Mouse (Mus musculus) thymus, postnatal 10 days (tissue): ENCODE data around the gene Rassf1.

Experiments used
- DNase-seq, 2 experiments: peaks; one replicate each; pipeline ENCODE4 v3.0.0; 2021; ENCODE audit warnings: low spot score in 2 of 2

Gene Rassf1

GRCm38 (mm10) chr9:107540420-107540819, 10.9 kb upstream of the Rassf1 start:
- DNase-seq, result no peak

- DNase-seq, result no peak
Measured at GRCm38 (mm10) chr9:107541005-107541404, 10.3 kb upstream of the Rassf1 start.

DNA sequence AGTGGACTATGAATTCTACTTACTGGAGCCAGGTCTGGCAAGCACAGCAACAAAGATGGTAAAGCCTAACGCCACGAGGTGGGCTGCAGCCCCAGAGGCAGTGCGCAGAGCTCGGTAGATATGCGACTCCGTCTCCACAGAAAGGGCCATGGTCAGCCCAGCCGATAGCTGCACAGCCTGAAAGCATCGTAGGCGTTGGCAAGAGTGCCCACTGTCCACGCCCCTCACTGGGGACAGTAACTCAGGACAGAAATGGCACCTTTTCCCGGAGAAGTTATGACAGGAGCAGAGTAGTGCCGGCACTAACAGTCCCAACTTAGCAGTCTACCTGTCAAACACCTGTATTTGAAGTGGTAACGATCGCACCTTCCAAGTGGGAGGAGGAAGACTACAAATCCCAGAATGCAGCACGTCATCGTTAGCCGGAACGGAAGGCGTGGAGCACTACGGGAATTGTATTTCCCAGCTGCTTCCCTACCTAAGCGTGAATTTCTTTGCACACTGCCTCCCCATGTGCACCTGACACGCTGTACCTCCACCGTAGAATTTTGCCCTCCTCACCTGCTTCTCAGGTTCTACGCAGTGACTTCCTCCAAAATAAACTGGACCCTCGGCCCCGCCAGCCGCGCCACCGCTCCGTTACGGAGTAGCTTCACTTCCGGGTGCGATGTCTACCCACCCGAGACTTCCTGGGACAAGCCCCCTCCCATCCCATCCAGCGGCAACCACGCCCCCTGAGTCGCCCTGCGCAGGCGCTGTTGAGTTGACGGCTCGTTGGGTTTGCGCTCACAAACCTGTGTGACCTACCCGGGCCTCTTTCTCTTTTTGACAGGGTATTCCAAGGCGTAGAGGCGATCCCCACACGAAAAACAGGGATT, 9.6 kb upstream of the Rassf1 start, which contains the start of the genes Cyb561d2 and Nprl2:
TSS of gene Cyb561d2 (minus strand) at position 720 of the 878 bp plus-strand sequence.
TSS of gene Nprl2 (plus strand) at position 753 of the 878 bp plus-strand sequence.
- peak; percentile 96 for DNase-seq

DNA sequence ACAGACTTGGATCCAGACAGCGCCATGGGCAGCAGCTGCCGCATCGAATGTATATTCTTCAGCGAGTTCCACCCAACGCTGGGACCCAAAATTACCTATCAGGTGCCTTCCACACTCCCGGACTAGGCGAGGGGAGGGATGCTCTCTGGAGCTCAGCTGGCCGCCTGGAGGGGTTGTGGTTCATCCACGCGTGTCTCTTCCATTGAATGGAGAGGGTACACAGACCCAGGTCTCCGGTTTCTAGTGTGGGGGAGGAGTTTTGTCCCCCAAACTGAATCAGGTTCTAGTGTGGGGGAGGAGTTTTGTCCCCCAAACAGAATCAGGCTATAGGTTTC, 9.0 kb upstream of the Rassf1 start:
- DNase-seq, result no peak

DNA sequence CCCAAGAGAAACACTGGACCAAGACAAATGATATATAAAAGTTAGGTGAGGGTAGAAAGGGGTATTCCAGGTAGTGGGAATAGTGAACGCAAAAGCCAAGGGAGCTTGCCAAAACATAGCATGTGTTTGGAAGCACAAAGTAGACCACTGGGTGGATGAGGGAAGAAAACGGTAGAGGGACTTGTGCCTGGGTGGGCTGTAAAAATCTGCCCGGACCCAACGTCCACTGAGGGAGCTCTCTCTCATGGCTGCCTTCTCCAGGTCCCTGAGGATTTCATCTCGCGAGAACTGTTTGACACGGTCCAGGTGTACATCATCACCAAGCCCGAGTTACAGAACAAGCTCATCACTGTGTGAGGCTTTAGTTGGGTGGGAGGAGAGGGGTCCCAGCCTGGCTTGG, 8.6 kb upstream of the Rassf1 start:
- DNase-seq, result no peak

DNA sequence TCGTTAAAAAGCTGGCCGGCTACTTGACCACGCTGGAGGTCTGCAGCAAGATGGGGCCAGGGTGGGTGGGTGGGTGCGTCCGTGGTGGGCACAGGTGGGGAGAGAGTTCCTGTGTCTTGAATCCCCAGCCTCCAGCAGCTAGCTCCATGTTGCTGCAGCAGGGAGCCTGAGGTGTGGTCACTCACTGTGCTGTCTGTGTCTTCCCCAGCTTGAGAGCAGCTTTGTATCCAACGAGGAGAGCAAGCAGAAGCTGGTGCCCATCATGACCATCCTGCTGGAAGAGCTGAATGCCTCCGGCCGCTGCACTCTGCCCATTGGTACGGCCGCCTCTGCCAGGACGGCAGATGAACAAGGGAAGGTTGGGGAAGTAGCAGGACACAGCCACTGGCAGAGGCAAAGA, 8.1 kb upstream of the Rassf1 start:
- DNase-seq, result no peak

- DNase-seq, result no peak
Measured at GRCm38 (mm10) chr9:107544196-107544700, 7.1 kb upstream of the Rassf1 start.

GRCm38 (mm10) chr9:107544729-107545128, 6.6 kb upstream of the Rassf1 start:
- DNase-seq, result no peak

GRCm38 (mm10) chr9:107545199-107545598, 6.2 kb upstream of the Rassf1 start:
- DNase-seq, result no peak

DNA sequence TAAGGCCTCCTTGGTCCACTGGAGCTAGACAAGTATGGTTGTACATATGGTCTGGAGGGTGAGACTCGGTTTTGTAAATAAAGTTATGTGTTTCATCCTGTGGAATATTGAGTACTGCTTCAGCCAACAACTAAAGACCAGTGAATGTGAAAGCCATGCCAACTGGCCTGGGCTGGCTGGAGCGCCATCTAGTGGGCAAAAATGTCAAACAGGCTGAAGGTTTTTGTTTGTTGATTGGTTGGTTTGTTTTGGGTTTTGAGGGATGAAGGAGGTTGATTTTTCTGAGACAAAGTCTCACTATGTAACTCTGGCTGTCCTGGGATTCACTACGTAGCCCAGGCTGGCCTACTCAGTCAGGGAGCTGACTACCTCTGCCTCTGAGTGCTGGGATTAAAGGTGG, 5.8 kb upstream of the Rassf1 start:
- peak in 1 of 2 experiments; percentile 81 for DNase-seq

- DNase-seq, result peak; percentile 92 to 93
Measured at GRCm38 (mm10) chr9:107547026-107547425, 4.3 kb upstream of the Rassf1 start, which contains the start of gene Zmynd10. Gene Zmynd10, plus strand, starts transcription at chr9:107547298.

DNA sequence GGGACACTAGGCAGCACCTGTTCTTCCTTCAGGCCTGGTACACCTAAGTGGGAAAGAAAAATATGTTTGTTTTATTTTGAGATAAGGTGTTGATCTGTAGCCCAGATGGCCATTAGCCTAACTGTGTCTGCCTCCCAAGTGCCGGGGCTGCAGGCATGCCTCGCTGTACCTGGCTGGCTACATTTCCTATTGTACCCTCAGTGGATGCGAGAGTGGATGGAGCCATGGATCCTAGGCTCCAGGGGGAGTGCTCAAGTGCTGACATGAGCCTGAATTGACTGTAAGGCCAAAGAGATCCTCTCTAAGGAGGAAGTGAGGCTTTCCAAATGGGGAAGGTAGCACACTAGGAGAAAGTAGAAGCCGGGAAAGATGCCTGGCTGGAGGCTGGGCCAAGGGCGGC, 3.4 kb upstream of the Rassf1 start:
- DNase-seq, result no peak

- DNase-seq, result no peak
Measured at GRCm38 (mm10) chr9:107548820-107549219, 2.5 kb upstream of the Rassf1 start.

DNA sequence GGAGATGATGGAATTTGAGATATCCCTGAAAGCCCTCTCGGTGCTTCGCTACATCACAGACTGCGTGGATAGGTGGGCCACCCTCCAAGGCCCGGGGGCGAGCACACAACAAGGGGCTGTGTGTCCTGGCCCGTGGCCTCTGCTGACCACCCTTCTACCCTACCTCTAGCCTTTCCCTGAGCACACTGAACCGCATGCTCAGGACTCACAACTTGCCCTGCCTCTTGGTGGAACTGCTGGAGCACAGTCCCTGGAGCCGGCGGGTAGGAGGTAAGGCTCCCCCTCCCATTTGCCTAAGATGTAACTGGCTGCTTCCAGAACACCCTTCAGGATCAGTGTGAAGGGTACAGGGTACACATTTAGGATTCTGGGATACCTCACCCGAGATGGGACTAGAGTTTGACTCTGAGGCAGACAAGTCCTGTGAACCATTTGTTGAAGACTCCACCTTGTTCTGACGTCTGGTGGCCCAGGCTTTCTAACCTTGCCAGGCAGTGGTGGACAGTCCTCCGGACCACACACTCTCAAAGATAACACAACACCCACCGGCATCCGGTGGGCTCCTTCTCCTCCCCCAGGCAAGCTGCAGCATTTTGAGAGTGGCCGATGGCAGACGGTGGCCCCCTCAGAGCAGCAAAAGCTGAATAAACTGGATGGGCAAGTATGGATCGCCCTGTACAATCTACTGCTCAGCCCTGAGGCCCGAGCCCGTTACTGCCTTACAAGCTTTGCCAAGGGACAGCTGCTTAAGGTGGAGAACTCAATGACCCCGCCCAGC, 1.9 kb upstream of the Rassf1 start:
- DNase-seq, result no peak

- no peak for DNase-seq
Measured at GRCm38 (mm10) chr9:107550491-107551116, 751 bp upstream of the Rassf1 start.

GRCm38 (mm10) chr9:107551890-107552355, 568 bp downstream of the Rassf1 start:
- DNase-seq, result no peak

DNA sequence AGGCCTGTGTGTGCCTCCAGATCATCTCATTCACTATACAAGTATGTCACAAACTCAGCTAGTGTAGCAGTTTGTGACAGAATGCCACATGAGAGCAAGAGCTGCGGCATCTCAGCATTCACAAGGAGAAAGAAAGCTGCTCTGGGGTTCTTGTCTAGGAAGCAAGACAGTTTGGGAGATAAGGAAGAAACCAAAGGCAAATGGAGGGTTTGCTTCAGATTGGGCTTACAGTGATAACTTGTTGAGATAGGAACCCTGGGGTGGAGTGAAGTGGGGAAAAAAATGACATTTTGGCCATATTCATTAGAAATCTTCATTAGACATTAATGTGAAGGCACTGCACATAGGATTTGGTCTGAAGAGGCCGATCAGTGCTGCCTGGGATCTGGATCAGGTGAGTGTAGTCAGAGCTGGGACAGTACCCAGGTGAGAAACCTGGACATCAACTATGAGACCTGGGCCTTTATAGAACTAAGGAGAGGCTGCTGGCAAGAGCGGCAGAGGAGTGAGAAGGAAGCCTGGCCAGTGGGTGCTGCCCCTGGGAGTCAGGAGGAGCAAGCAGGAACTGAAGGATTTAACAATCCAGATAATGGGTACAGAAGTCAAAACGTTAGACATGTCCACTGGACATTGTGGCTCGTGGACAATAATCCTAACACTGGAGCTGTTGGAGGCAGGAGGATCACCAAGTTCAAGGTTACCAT, 1.5 kb downstream of the Rassf1 start:
- no peak for DNase-seq

GRCm38 (mm10) chr9:107553541-107554318, 2.4 kb downstream of the Rassf1 start:
- peak; percentile 54 to 67 for DNase-seq

GRCm38 (mm10) chr9:107554319-107554825, 3.0 kb downstream of the Rassf1 start:
- peak; percentile 94 to 96 for DNase-seq

DNA sequence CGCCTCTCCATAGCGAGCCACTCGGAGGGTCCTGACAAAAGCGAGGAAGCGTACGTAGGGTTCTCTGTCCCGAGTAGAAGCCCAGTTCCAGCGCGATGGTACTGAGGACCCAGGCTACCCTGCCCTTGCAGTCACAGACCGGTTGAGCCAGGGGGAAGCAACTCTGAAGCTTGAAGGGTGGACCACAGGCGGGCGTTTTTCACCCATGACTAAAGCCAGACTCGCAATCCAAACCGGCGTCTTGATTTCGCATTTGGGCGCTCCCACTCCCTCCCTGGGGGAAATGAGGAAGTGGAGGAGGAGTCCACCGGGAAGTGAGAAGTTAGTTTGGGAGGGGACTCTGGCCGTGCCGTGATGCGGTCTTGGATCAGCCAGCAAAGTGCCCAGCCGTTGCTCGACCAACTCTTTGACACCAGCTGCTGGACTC, 3.7 kb downstream of the Rassf1 start:
- peak in 1 of 2 experiments; percentile 49 for DNase-seq
